Mouse (Mus musculus): ENCODE measurements around the gene Gm8994.
"Not testable (repeated sequence)": the region's sequence is repeated elsewhere in the genome, so short reads cannot be mapped to it uniquely, and the experiment has no call there.

Gm8994 gene

DNA sequence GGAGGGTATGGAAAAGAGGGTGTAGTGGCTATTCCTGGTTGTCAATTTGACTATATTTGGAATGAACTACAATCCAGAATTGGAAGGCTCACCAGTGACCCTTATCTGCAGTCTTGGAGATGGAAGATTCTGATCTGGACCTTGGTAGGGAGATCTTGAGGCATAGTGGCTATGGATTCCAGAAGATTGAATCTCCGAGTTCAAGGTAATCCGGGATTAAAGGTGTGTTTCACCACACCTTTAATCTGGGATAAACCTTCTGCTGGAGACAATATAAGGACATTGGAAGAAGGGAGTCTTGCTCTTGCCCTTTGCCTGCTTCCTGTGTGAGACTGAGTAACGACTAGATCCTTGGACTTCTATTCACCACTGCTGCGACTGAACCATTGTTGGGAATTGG, at the start of gene Gm8994:
TSS of gene Gm8994 (plus strand) at position 301 of the 400 bp plus-strand sequence.
- not testable (repeated sequence) for DNase-seq (ENCODE audit: low spot score)

DNA sequence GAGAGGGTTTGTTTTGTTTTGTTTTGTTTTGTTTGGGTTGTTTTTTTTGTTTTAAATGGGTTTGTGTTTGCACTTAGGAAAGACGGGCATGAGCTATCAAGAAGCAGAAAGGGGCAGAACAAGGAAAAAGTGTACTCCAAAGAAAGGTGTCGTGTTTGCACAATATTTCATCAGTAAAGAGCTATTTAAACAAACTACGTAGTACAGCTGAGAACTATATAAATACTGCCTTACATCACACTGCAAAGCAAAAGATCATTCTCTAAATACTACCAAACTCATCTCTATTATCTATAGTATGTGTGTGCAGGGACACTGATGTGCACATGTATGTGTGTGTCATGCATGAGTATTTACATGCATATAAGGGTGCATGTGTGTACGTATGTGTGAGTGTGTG, 49.7 kb upstream of the Gm8994 start:
- no peak for DNase-seq (ENCODE audit: low spot score)

DNA sequence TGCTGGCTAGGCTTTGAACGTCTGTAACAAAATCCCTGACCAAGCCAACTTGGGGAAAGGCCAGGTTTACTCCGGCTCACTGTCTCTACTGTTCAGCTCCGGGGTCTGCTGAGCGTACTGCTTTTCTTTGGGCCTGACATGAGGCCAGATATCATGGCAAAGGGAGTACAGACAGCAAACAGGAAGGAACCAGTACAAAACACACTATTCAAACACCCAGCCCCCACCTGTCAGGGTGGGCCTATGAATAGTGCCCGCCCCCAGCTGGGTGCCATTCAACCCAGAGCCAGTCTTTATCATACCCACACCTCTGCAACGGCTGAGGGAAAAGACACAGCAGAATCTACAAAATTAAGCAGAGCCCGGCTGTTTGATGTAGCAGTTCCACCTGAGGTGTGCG, 42.8 kb upstream of the Gm8994 start:
- DNase-seq (ENCODE audit: low spot score) = no peak

DNA sequence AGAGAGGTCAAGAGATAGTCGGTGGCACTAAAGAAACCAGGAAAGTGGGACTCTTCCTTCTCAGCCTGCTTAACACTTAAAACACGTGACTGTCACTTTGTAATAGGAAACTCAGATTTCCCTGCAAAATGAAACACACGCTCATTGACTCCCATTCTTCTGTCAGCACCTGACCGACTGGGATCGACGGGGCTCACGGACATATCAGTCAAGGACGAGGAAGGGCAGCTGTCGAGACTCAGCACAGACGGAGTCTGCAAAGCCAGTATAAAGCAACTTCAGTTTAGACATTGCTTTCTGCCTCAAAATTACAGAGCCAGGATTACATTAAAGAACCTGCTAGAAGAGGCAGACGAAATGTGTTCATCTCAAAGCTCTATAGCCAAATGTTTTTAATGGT, 41.2 kb upstream of the Gm8994 start:
- no peak for DNase-seq (ENCODE audit: low spot score)

DNA sequence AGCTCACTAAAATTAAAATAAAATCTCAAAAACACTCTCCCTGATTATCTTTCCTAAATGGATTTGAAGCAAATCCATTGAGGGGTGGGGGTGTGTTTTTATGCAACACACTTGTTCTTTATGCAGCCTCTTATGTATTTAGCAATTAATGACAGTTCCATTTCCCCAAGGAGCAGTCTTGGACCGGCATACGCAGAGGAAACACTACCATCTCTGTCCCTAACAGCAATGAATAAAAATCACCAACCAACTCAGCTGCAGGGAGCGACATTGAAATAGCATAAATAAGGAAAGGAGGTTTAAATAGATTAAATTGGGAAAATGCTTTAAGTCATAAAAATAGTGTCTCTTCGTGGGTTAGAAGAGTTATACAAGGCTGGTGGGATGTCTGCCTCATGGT, 40.8 kb upstream of the Gm8994 start:
- DNase-seq (ENCODE audit: low spot score) = no peak

DNA sequence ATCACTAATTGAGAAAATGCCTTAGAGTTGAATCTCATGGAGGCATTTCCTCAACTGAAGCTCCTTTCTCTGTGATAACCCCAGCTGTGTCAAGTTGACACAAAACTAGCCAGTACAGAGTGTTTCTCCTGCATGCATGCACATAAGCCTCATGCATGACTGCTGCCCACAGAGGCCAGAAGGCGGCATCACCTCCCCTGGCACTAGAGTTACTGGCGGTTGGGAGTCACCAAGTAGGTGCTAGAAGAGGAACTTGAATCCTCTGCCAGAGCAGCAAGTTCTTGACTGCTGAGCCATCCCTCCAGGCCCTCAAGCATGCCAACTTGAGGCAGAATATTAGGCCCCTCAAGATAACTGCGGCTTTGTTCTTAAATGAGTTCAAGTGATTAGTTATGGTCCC, 35.9 kb upstream of the Gm8994 start:
- no peak for DNase-seq (ENCODE audit: low spot score)

DNA sequence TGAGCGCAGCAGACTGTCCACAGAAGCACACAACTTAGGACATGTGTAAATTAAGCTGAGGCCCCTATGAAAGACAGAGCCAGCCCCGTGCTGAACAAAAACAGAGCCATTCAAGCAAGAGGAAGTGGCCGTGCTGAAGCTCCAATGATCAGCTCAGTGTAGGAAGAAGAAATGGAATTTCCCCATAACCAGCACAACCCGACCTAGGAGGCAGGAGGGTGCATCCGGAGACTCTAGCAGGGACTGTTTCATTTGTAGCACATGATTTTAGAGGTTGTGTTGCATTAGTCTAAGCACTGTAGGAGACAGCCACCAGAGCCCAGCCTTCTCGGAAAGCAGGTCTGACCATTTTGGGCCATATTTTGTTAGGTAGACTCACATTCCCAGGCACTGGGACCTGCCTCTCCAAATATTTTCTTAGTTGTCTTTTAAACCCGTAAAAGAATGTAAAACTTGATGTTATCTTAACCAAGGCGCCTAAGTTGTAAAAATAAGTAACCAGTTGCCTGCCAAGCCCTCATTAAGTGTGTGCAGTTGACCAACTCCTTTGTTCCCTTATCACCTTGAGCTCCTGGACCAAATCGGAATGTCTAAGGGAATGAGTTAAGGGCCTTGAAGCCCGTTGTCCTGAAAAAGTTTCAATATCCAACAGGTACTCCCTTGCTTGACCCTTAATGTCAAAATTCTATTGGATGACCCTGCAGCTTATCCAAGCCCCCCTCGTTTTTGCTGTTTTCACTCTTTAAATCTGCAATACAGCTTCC, 35.2 kb upstream of the Gm8994 start:
- DNase-seq (ENCODE audit: low spot score) = no peak

DNA sequence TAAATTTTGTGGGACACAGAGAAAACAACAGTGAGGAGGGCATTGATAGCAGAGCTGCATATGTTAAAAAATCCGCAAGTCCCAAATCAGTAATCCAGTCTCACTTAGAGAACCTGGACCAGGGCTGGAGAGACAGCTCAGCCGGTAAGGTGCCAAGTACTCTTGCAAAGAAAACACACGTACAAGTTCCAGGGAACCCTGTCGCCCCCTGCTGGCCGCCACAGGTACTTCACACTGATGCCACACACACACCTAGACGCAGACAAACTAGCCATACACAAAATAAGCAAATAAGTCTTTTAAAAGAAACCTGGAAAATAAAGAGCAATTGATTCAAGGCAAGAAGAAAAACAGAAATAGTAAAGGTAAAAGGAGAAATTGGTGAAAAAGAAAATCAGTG, 33.6 kb upstream of the Gm8994 start:
- DNase-seq (ENCODE audit: low spot score) = no peak

DNA sequence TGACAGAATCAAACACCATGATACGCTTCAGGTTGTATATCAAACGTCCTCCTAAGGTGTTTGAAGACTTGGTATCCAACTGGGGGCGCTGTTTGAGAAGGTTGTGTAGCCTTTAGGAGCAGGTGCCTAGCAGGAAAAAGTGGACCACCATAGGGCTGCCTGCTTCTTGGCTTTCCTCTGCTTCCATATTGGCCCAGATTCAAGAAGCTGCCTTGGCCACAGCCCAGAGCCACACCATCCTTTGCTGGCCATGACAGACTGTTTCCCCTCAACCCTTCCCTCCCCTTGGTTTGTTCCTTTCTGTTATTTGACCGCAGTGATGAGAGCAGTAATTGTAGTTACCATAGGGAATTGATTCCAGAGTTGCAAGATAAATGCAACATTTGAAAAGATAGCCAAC, 31.5 kb upstream of the Gm8994 start:
- DNase-seq (ENCODE audit: low spot score) = no peak

DNA sequence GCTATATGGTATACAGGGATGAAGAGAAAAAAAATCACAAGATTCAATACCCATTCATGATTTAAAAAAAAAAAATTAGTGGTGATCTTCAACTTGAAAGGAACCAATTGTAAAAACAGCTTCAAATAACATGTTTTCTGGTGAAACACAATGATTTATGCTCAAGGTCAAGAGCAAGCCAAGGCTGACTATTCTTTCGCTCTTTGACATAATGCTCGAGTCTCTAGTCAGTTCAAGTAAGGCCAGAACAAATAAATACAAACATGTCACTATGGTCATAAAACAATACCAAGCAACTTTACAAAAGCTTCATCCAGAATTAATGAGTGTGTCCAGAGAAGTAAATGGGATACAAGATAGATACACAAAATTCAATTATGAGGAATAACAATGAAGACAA, 31.1 kb upstream of the Gm8994 start:
- no peak for DNase-seq (ENCODE audit: low spot score)

DNA sequence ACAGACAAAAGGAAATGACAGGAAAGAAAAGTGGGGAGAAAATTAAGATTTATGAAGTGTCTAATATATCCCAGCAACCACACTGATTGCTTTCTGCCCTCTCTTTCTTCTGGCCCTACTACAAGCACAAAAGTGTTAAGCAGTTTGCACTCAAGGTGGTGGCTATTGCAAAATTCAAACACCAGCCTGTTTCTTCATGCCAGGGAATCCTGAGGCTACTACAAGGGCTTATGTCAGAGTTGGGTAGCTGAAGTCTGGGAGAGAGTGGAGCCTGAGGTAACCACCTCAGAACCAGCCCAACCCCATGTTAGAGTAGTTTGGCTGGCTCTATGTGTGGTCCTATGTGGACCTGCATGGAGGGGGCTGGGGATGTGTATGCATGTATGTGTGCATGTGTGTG, 23.8 kb upstream of the Gm8994 start:
- DNase-seq (ENCODE audit: low spot score) = no peak

DNA sequence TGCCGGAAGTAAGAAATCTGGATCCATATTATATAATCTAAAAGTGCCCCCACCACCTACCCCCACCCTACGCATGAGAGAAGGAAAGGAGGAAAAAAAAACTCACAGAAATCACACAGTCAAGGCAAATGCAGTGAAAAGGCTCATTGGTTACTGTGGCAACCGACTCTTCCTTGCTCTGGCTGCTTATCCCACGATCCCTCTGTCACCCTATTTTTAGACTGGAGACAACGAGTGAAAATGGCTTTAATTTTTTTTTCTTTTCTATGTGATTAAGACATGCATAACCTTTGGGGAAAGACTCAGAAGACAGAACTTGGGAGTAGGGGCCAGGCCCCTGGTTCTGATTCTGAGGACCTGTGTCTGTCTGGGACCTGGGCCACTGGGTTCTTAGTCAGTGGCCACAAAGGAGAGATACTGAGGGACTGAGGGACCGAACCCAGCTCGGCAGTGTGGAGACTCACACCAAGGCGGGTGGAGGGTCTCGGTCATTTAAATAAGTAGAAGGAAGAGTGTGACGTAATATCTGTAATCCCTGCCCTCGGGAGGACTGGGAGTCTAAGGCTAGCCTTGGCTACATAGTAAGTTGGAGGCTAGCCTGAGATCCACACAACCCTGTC, 22.9 kb upstream of the Gm8994 start:
- DNase-seq (ENCODE audit: low spot score) = no peak

DNA sequence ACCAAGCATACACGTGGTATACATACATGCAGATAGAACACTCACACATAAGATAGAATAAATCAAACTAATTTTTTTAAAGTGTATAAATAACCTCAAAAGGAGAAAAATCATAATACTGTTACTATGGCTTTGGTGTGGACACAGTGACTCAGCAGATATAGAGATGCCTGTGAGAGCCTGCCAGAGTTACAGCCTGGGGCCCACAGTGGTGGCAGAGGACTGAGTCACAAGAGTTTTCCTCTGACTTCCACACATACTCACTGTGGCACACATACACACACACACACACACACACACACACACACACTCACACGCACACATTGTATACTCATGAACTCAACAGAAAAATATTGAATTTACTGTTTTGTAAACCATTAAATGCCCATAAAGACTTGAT, 17.9 kb upstream of the Gm8994 start:
- peak; percentile 13 for DNase-seq (ENCODE audit: low spot score)

DNA sequence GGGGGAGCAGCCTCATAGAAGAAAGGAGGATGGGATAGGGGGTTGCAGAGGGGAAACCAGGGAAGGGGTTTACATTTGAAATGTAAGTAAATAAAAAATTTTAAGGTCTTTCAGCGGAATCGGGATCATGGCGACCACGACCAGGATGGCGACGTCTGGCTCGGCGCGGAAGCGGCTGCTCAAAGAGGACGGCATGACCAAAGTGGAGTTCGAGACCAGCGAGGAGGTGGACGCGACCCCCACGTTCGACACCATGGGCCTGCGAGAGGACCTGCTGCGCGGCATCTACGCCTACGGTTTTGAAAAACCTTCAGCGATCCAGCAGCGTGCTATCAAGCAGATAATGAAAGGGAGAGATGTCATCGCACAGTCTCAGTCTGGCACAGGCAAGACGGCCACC, 1.1 kb downstream of the Gm8994 start:
- DNase-seq (ENCODE audit: low spot score) = not testable (repeated sequence)

DNA sequence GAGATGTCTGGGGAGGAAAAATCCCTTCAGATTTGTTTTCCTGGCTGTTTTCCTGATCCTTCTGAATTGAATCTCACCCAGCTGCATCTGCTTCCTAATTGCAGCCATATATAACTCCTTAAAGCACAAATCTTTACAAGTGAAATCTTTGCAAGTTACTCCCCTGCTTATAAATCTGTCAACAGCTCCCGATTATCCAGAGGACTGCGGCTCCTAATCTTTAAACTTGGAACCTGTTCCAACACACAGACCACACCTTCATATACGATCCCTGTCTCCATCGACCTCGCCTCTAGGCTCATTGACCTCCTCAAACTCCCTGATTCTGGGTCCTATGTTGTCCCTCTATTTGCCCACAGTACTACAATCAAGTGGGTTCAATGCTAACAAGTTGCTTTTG, 13.3 kb downstream of the Gm8994 start:
- DNase-seq (ENCODE audit: low spot score) = no peak

DNA sequence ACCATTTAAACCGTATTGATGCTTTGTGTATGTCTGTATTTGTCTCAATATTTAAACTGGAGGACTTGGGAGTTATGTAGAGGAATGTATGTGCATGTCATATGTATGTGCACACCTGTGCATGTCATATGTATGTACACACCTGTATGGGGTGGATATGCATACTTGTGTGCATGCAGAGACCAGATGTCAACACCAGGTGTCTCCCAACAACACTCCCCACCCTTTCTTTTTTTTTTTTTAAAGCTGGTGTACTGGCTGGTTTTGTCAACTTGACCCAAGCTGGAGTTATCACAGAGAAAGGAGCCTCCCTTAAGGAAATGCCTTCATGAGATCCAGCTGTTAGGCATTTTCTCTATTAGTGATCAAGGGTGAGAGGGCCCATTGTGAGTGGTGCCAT, 13.8 kb downstream of the Gm8994 start:
- DNase-seq (ENCODE audit: low spot score) = no peak

DNA sequence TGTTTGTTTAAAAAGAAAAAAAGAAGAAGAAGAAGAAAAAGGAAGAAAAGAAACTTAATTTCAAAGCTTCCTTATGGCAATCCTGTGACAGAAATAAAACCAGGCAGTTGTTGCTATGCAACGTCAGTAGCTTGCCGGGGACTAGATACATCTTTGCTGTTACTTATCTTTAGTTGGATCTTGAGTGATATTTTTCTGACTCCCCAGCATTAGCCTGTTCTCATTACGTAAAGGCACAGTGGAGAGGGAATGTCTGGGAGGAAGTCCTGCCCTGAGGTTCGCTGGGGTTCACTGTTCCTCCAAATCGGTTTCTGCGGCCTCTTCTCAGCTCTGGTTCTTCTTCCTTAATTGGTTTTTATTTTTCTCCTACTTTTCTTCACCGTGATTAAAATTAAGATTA, 16.5 kb downstream of the Gm8994 start:
- DNase-seq (ENCODE audit: low spot score) = no peak

DNA sequence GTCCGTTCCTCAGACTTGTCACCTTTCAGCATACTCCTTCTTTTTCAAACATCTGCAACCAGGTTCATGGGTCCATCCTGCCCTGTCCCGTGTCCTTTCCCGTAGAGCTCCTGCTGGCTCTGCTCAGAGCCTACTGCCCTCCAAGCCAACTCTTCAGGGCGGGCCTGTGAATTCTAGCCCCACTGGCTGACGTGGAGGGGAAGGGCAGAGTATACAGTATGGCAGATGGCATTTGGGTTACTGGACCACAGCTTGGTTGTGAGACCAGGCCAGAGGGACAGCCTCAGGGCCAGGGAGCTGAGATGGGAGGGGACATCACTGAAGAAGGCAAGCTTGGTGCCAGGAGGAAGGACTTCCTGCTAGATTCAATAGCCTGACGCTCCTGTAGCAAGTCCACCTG, 17.7 kb downstream of the Gm8994 start:
- DNase-seq (ENCODE audit: low spot score) = no peak

DNA sequence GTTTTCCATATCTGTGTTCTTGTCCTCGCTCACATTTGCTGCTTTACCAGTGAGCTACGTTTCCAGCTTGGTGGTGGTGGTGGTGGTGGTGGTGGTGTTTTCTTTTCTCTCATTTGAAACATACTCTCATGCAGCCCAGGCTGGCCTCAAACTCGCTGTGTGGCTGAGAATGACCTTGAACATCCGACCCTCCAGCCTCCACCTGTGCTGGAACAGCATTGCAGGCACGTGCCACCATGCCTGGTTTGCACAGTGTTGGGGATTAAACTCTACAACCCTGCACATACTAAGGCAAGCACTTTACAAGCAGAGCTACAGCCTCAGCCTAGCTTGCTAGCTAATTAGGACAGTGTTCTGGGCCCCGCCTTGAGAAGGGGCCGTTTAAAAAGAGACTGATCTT, 18.3 kb downstream of the Gm8994 start:
- no peak for DNase-seq (ENCODE audit: low spot score)

DNA sequence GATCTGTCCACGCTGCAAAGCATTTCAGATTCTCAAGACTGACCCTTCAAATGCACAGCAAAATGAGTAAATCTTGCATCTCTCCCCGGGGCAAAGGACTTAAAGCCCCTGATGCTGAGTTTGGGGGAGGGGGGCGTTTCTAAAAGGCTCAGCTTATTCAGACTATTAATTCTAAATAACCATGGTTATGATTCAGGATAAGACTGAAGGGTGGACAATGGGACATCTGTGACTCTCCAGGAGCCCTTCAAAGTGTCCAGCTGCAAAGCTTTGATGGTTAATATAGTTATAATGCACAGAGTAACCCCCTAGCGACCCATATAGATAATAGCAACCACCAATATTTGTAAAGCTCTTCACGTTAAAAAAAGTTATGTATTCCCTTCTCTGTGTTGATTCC, 19.7 kb downstream of the Gm8994 start:
- no peak for DNase-seq (ENCODE audit: low spot score)

DNA sequence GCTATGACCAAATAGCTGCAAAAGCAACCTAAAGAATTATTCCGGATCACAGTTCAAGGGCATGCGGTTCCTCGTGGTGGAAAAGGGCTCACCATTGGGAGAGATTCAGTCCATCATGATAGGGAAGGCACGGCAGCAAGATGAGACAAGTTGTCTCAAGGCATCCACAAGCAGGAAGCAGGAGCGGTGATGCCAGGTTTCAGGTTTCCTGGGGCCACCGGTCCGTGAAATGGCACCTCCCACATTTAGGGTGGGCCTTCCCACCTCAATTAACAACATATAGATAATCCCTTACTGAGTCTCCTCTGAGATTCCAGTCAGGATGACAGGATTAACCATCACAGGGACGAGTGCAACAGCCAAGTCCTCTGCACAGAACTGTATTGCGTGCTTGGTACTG, 20.3 kb downstream of the Gm8994 start:
- DNase-seq (ENCODE audit: low spot score) = no peak

DNA sequence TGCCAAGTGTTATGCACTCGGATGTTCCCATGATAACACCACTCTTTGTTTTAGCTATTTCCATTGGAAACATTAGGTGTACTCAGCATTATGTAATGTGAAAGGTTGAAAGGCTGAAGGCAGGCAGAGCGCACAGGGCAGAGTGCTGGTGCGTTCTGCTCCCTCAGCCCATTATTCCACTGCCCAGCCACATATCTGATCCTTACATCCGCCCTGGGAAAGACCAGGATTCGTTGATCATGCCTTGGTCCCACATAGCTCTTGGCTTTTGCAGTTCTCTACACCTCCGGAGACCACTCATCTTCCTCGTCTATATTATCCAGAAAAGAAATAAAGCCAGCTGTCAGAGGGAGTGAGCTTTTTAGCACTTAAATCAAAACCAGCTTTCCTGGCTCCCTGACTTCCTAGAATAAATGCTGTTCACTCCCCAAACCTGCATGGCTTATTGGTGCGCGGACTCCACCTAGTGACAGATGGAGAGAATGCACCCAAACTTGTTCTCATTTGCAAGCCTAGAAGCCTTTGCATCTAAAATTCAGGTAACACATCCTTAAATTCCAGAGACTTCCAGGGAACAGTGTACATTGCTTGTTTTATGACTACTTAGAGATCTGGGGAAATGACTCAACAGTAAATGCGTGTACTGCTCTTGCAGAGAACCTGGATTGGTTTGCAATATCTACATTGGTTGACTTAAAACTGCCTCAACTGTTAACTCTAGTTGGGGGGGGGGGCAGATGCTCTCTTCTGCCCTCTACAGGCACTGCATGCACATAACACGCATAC, 26.3 kb downstream of the Gm8994 start:
- DNase-seq (ENCODE audit: low spot score) = peak; percentile 58

DNA sequence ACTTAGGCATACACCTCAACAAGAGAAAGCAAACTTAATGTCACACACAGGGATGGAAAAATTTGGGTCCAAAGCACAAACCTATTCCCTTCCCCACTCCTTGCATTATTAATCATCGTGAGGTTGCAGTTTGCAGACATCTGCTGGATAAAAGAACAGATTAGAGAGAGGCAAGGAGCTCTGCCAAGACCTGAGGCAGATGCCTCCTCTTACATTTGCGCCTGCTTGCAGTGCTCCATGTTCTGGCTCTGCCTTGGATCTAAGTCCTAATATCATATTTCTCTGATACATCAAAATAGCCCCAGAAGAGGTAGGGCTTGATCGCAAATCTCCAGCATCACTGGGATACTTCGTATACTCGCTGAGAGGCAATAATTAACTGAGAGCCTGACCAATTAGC, 31.1 kb downstream of the Gm8994 start:
- no peak for DNase-seq (ENCODE audit: low spot score)
